Mouse (Mus musculus): Measurements from ENCODE around the gene Kifap3. TPM values are rescaled to one million over a fixed set of nuclear protein-coding genes. Genes with fewer than 3 reads are reported as not detected.
A peak's percentile ranks its signal among the peaks of the same experiment; 100 is the strongest.

The Kifap3 gene
- polyA plus RNA-seq, 1 experiment from 2014 or later: 2.0 TPM

- no peak overlapping the region for H3K4me2 ChIP-seq (ENCODE audit: low read depth, low read length)
- H3K4me1 ChIP-seq (ENCODE audit: control insufficient read depth, low read depth, low read length): no peaks in the 10 kb centered on the region
- no peak overlapping the region for H3K4me3 ChIP-seq (ENCODE audit: low read depth, low read length)
- no peak for ATAC-seq (ENCODE audit: low read depth)
- no peak overlapping the region for H3K27ac ChIP-seq (ENCODE audit: low read length)
- H3K36me3 ChIP-seq (ENCODE audit: control insufficient read depth, insufficient read depth): no peaks in the 10 kb centered on the region
- H3K9ac ChIP-seq (ENCODE audit: low read depth, low read length): no peak overlapping the region
- H3K27me3 ChIP-seq (ENCODE audit: control insufficient read depth, insufficient read depth, low read depth, low read length): no peaks in the 10 kb centered on the region
- H3K9me3 ChIP-seq (replicated peaks; ENCODE audit: control insufficient read depth, low read length): no peaks in the 10 kb centered on the region
- 59% methylated on average over 4 of the region's 4 CpGs for WGBS (ENCODE audit: insufficient replicate concordance)
Observed at GRCm38 (mm10) chr1:163907007-163907811, 127.8 kb downstream of the Kifap3 start.

GRCm38 (mm10) chr1:163908389-163908788 lies 129.0 kb downstream of the Kifap3 start:
- no peak for ATAC-seq (ENCODE audit: low read depth)
- no peak overlapping the region for H3K4me2 ChIP-seq (ENCODE audit: low read depth, low read length)
- H3K36me3 ChIP-seq (ENCODE audit: control insufficient read depth, insufficient read depth): no peaks in the 10 kb centered on the region
- 26% methylated on average over 11 of the region's 11 CpGs for WGBS (ENCODE audit: insufficient replicate concordance)
- H3K27me3 ChIP-seq (ENCODE audit: control insufficient read depth, insufficient read depth, low read depth, low read length): no peaks in the 10 kb centered on the region
- H3K4me1 ChIP-seq (ENCODE audit: control insufficient read depth, low read depth, low read length): no peaks in the 10 kb centered on the region
- H3K9ac ChIP-seq (ENCODE audit: low read depth, low read length): no peak overlapping the region
- H3K4me3 ChIP-seq (ENCODE audit: low read depth, low read length): no peak overlapping the region
- H3K27ac ChIP-seq (ENCODE audit: low read length): no peak overlapping the region
- no peaks in the 10 kb centered on the region for H3K9me3 ChIP-seq (replicated peaks; ENCODE audit: control insufficient read depth, low read length)

- no peak overlapping the region for H3K27ac ChIP-seq (ENCODE audit: low read length)
Observed at GRCm38 (mm10) chr1:163910343-163910742, 131.0 kb downstream of the Kifap3 start.

DNA sequence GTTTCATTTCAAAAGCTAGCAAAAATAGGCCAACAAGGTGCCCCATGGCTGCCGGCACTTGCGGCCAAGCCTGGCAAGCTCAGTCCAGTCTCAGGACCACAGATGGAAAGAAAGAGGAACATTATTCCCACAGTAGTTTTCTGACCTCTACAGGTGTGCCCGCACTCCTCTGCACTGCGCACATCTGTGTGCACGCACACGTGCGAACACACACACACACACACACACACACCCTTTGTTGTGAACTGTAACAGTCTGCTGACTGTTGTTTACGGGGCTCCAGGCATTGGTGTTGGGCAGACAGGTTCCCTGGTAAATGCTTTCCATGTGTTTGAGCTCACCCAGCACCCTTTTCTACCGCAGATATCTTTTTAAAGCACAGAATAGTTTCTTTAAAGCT lies 131.4 kb downstream of the Kifap3 start:
- ATAC-seq (ENCODE audit: low read depth): no peak
- Histone ChIP-seq H3K36me3 (ENCODE audit: control insufficient read depth, insufficient read depth) (no peaks in the 10 kb centered on the region), H3K9ac (ENCODE audit: low read depth, low read length) (no peak overlapping the region), H3K4me3 (ENCODE audit: low read depth, low read length) (no peak overlapping the region), H3K9me3 (replicated peaks; ENCODE audit: control insufficient read depth, low read length) (no peaks in the 10 kb centered on the region), H3K4me2 (ENCODE audit: low read depth, low read length) (no peak overlapping the region), H3K4me1 (ENCODE audit: control insufficient read depth, low read depth, low read length) (no peaks in the 10 kb centered on the region), H3K27ac (ENCODE audit: low read length) (no peak overlapping the region), H3K27me3 (ENCODE audit: control insufficient read depth, insufficient read depth, low read depth, low read length) (no peaks in the 10 kb centered on the region)
- WGBS (ENCODE audit: insufficient replicate concordance): 80% methylated on average over 9 of the region's 9 CpGs

More at GRCm38 (mm10) chr1:163910343-163910742, 131.0 kb downstream of the Kifap3 start:
- Histone ChIP-seq H3K27me3 (ENCODE audit: control insufficient read depth, insufficient read depth, low read depth, low read length) (no peaks in the 10 kb centered on the region), H3K9me3 (replicated peaks; ENCODE audit: control insufficient read depth, low read length) (no peaks in the 10 kb centered on the region), H3K9ac (ENCODE audit: low read depth, low read length) (no peak overlapping the region), H3K4me2 (ENCODE audit: low read depth, low read length) (no peak overlapping the region), H3K36me3 (ENCODE audit: control insufficient read depth, insufficient read depth) (no peaks in the 10 kb centered on the region), H3K4me3 (ENCODE audit: low read depth, low read length) (no peak overlapping the region), H3K4me1 (ENCODE audit: control insufficient read depth, low read depth, low read length) (no peaks in the 10 kb centered on the region)
- 2% methylated on average over 2 of the region's 2 CpGs for WGBS (ENCODE audit: insufficient replicate concordance)
- no peak for ATAC-seq (ENCODE audit: low read depth)

DNA sequence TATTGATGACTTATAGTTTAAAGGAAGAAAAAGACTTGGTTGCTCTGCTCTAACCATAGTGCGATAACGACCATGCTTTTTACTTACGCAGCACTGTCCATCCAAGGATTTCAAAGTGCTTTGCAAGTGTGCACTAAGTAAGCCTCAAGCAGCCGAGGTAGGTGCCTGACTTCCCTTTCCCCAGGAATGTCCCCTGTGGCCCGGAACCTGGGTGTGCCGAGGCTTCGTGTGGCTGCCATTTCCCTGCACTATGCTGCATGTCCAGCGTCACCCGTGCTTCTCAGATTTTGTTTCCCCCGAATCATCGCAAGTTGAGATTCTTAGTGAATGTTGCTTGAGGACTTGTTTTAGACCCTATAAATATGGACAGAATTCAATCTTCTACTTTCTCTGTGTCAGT lies 132.6 kb downstream of the Kifap3 start:
- no peaks in the 10 kb centered on the region for H3K4me1 ChIP-seq (ENCODE audit: control insufficient read depth, low read depth, low read length)
- no peak overlapping the region for H3K4me3 ChIP-seq (ENCODE audit: low read depth, low read length)
- 77% methylated on average over 11 of the region's 11 CpGs for WGBS (ENCODE audit: insufficient replicate concordance)
- no peaks in the 10 kb centered on the region for H3K36me3 ChIP-seq (ENCODE audit: control insufficient read depth, insufficient read depth)
- no peak overlapping the region for H3K27ac ChIP-seq (ENCODE audit: low read length)
- no peaks in the 10 kb centered on the region for H3K27me3 ChIP-seq (ENCODE audit: control insufficient read depth, insufficient read depth, low read depth, low read length)
- H3K9ac ChIP-seq (ENCODE audit: low read depth, low read length): no peak overlapping the region
- no peak overlapping the region for H3K4me2 ChIP-seq (ENCODE audit: low read depth, low read length)
- no peak for ATAC-seq (ENCODE audit: low read depth)
- H3K9me3 ChIP-seq (replicated peaks; ENCODE audit: control insufficient read depth, low read length): no peaks in the 10 kb centered on the region

DNA sequence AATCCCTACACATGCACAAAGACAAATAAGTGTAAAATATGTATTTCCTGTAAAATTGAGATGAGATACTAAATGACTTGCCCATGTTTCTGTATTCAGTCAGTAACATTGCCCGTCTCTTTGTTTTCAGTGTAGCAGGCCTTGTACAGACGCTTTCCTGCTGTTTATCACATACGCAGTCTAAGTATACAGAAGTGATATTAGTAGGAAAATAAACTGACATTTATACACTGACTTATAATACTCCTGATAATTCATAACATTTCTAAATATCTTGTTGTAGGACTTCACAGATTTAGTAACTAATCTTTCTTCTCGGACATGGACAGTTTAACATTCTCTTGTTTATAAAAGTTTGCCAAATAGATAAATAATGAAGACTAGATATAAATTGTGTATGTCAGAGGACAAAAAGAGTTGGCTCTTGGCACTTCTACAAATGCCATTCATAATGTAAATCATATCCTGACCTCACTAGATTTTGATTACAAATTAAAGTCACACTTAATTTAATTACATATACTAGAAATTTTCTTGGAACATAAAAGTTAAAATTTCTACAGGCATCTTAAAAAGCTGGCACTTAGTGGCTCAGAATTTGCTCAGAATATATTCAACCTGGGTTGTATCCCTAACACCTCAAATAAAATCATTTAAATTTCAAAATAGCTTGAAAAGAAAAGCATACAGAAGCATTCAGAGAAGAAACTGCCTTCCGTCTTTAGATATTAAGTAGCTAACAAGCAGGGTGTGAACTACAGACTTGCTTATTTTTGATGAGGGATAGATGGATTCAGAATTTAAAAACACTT lies 138.2 kb downstream of the Kifap3 start:
- WGBS (ENCODE audit: insufficient replicate concordance): 72% methylated on average over 5 of the region's 5 CpGs
- Histone ChIP-seq H3K27ac (ENCODE audit: low read length) (no peak overlapping the region), H3K9ac (ENCODE audit: low read depth, low read length) (no peak overlapping the region), H3K9me3 (replicated peaks; ENCODE audit: control insufficient read depth, low read length) (no peaks in the 10 kb centered on the region), H3K36me3 (ENCODE audit: control insufficient read depth, insufficient read depth) (no peaks in the 10 kb centered on the region), H3K27me3 (ENCODE audit: control insufficient read depth, insufficient read depth, low read depth, low read length) (no peaks in the 10 kb centered on the region), H3K4me3 (ENCODE audit: low read depth, low read length) (no peak overlapping the region), H3K4me1 (ENCODE audit: control insufficient read depth, low read depth, low read length) (no peaks in the 10 kb centered on the region), H3K4me2 (ENCODE audit: low read depth, low read length) (no peak overlapping the region)
- ATAC-seq (ENCODE audit: low read depth): no peak

- 71% methylated on average over 8 of the region's 8 CpGs for WGBS (ENCODE audit: insufficient replicate concordance)
- no peaks in the 10 kb centered on the region for H3K27me3 ChIP-seq (ENCODE audit: control insufficient read depth, insufficient read depth, low read depth, low read length)
- no peak overlapping the region for H3K27ac ChIP-seq (ENCODE audit: low read length)
- H3K9ac ChIP-seq (ENCODE audit: low read depth, low read length): no peak overlapping the region
- H3K4me2 ChIP-seq (ENCODE audit: low read depth, low read length): no peak overlapping the region
- H3K4me1 ChIP-seq (ENCODE audit: control insufficient read depth, low read depth, low read length): peaks cover 2% of the 10 kb centered on the region; the same call in 1 of the 2 replicates
- H3K9me3 ChIP-seq (replicated peaks; ENCODE audit: control insufficient read depth, low read length): no peaks in the 10 kb centered on the region
- no peak overlapping the region for H3K4me3 ChIP-seq (ENCODE audit: low read depth, low read length)
- H3K36me3 ChIP-seq (ENCODE audit: control insufficient read depth, insufficient read depth): no peaks in the 10 kb centered on the region
- ATAC-seq (ENCODE audit: low read depth): no peak
Observed at GRCm38 (mm10) chr1:163924093-163924492, 144.7 kb downstream of the Kifap3 start.

DNA sequence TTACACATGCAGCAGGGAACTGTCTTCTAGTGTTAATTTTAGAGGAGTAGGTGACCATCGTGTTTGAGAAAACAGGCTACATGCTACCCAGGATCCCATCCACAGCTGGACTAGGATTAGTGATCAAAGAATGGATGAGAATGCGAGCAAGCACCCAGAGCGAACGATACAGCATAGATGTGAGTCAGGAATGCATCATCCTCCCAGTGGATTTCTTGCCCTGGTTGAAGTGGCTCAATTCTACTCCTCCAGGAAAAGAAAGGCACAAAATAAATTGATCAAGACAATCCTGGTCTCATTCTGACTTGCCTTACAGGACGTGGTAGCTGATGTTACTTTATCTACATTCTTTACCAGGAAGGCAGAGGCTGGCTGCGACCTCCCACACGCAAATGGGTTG lies 149.5 kb downstream of the Kifap3 start, which contains the start of gene Scyl3:
Scyl3 (plus strand) TSS at position 255 of the 400 bp plus-strand sequence.
- WGBS (ENCODE audit: insufficient replicate concordance): 61% methylated on average over 7 of the region's 7 CpGs

More for the DNA sequence above, 149.5 kb downstream of the Kifap3 start, which contains the start of gene Scyl3:
- Histone ChIP-seq H3K9me3 (replicated peaks; ENCODE audit: control insufficient read depth, low read length) (no peaks in the 10 kb centered on the region), H3K4me1 (ENCODE audit: control insufficient read depth, low read depth, low read length) (peaks cover 19% of the 10 kb centered on the region), H3K27ac (ENCODE audit: low read length) (peak within 1 kb of the TSS; percentile 83), H3K9ac (ENCODE audit: low read depth, low read length) (peak within 1 kb of the TSS; percentile 95), H3K36me3 (ENCODE audit: control insufficient read depth, insufficient read depth) (0 out of 2 replicates have a peak, but pooled peaks cover 2% of the 10 kb centered on the region), H3K27me3 (ENCODE audit: control insufficient read depth, insufficient read depth, low read depth, low read length) (no peaks in the 10 kb centered on the region), H3K4me2 (ENCODE audit: low read depth, low read length) (peak within 1 kb of the TSS; percentile 53), H3K4me3 (ENCODE audit: low read depth, low read length) (peak within 1 kb of the TSS; percentile 90)
- no peak for ATAC-seq (ENCODE audit: low read depth)
